Mouse (Mus musculus): ENCODE data around the gene D930007J09Rik. TPM values are rescaled to one million over a fixed set of nuclear protein-coding genes. Genes with fewer than 3 reads are reported as not detected.

The D930007J09Rik gene
- polyA plus RNA-seq, 1 experiment from 2014 or later, result not detected

Other genes with a start within 250 kb of the D930007J09Rik start
- gene Mylk4, start 18.9 kb downstream of the D930007J09Rik start, polyA plus RNA-seq (2015; fragmentation: Nextera tagmentation; extraction: Ambion mirVana), result 0.02 and 0.06 TPM in 2 replicates
- 11.1 and 14.0 TPM in 2 replicates for gene Wrnip1, start 811 bp downstream of the D930007J09Rik start, polyA plus RNA-seq (2015; fragmentation: Nextera tagmentation; extraction: Ambion mirVana)
- gene Serpinb1a, start 48.3 kb upstream of the D930007J09Rik start, polyA plus RNA-seq (2015; fragmentation: Nextera tagmentation; extraction: Ambion mirVana), result 16.1 and 16.5 TPM in 2 replicates
- not detected in 2 replicates for gene Serpinb1c, start 95.4 kb upstream of the D930007J09Rik start, polyA plus RNA-seq (2015; fragmentation: Nextera tagmentation; extraction: Ambion mirVana)
- gene Serpinb6b, start 162.4 kb upstream of the D930007J09Rik start, polyA plus RNA-seq (2015; fragmentation: Nextera tagmentation; extraction: Ambion mirVana), result 5.5 and 5.8 TPM in 2 replicates
- 2.1 and 2.2 TPM in 2 replicates for gene Serpinb9, start 200.4 kb upstream of the D930007J09Rik start, polyA plus RNA-seq (2015; fragmentation: Nextera tagmentation; extraction: Ambion mirVana)
- gene Serpinb9b, start 224.6 kb upstream of the D930007J09Rik start, polyA plus RNA-seq (2015; fragmentation: Nextera tagmentation; extraction: Ambion mirVana), result 0.10 TPM in 1 of 2 replicates, not detected in the other

Measured in liver, embryonic 13.5 days (tissue).